Mouse (Mus musculus): ENCODE measurements at regions not wholly inside any gene's neighbourhood (a gene's known extent, or its start where the extent isn't known, plus 50 kb on each side); places are given as distances from the start of the nearest gene placed in this dataset.
"Not testable (repeated sequence)": the region's sequence is repeated elsewhere in the genome, so short reads cannot be mapped to it uniquely, and the experiment has no call there.

GRCm38 (mm10) chr13:4935940-4936339, 327.0 kb upstream of the Akr1e1 start:
- no peak for DNase-seq

GRCm38 (mm10) chr13:4939849-4940248, 330.9 kb upstream of the Akr1e1 start:
- DNase-seq, result no peak

GRCm38 (mm10) chr13:4942490-4942889, 333.5 kb upstream of the Akr1e1 start:
- peak; percentile 34 to 35 for DNase-seq

- DNase-seq, result no peak
Observed at GRCm38 (mm10) chr13:4943046-4943445, 334.1 kb upstream of the Akr1e1 start.

GRCm38 (mm10) chr13:4955384-4955783, 346.4 kb upstream of the Akr1e1 start:
- no peak for DNase-seq

- DNase-seq, result no peak
Observed at GRCm38 (mm10) chr13:4964824-4965223, 355.9 kb upstream of the Akr1e1 start.

- DNase-seq, result no peak
Observed at GRCm38 (mm10) chr13:4970081-4970892, 361.3 kb upstream of the Akr1e1 start.

- no peak for DNase-seq
Observed at GRCm38 (mm10) chr13:4971472-4972067, 362.6 kb upstream of the Akr1e1 start.

GRCm38 (mm10) chr13:4992876-4993275, 383.9 kb upstream of the Akr1e1 start:
- no peak for DNase-seq

GRCm38 (mm10) chr13:5008296-5008695, 399.3 kb upstream of the Akr1e1 start:
- DNase-seq, result no peak

- no peak for DNase-seq
Observed at GRCm38 (mm10) chr13:5022439-5022838, 413.5 kb upstream of the Akr1e1 start.

GRCm38 (mm10) chr13:5059859-5060258, 450.9 kb upstream of the Akr1e1 start:
- DNase-seq, result no peak

- DNase-seq, result no peak
Observed at GRCm38 (mm10) chr13:5060462-5060861, 451.5 kb upstream of the Akr1e1 start.

GRCm38 (mm10) chr13:5107454-5107853, 498.5 kb upstream of the Akr1e1 start:
- no peak for DNase-seq

GRCm38 (mm10) chr13:5154911-5155310, 545.9 kb upstream of the Akr1e1 start:
- DNase-seq, result no peak

GRCm38 (mm10) chr13:5159765-5160684, 551.1 kb upstream of the Akr1e1 start:
- no peak for DNase-seq

- DNase-seq, result peak; percentile 21 to 47
Observed at GRCm38 (mm10) chr13:5166716-5167115, 557.7 kb upstream of the Akr1e1 start.

GRCm38 (mm10) chr13:5178996-5179395, 570.0 kb upstream of the Akr1e1 start:
- no peak for DNase-seq

- DNase-seq, result no peak
Observed at GRCm38 (mm10) chr13:5179552-5179951, 570.6 kb upstream of the Akr1e1 start.

- not testable (repeated sequence) for DNase-seq
Observed at GRCm38 (mm10) chr13:5185237-5185800, 576.3 kb upstream of the Akr1e1 start.

- DNase-seq, result no peak
Observed at GRCm38 (mm10) chr13:5202736-5203135, 593.8 kb upstream of the Akr1e1 start.

- DNase-seq, result no peak
Observed at GRCm38 (mm10) chr13:5204143-5204542, 595.2 kb upstream of the Akr1e1 start.

- DNase-seq, result no peak
Observed at GRCm38 (mm10) chr13:5211659-5212058, 602.7 kb upstream of the Akr1e1 start.

Data from kidney, postnatal 25 days (tissue).